Mouse (Mus musculus) megakaryocyte progenitor cell, adult 5-6 weeks (primary cell): ENCODE results near the gene Itgb6. TPM values are rescaled to one million over a fixed set of nuclear protein-coding genes. Genes with fewer than 3 reads are reported as not detected.

Source experiments
- ATAC-seq: replicated peaks from 2 replicates; pipeline ENCODE4 v1.8.0; 2016; ENCODE audit warnings: mild to moderate bottlenecking, moderate TSS enrichment, inconsistent platforms; ENCODE audit not compliant: poor library complexity
- total RNA-seq, 2 experiments: library from RNA; stranded (forward) in 1 of 2; stranded (reverse) in 1 of 2; fragments of 157-497, 149-512 nt in 1 of 2; fragments of 200-1000 nt in 1 of 2; gene quantifications; 2 replicates each; pipeline versions ENCODE4 v1.2.3 to v1.2.4; 2015 to 2017

The Itgb6 gene
- total RNA-seq (2015) (0.12 and 0.17 TPM in 2 replicates), total RNA-seq (2017) (not detected in 2 replicates)

- no peak for ATAC-seq
These were observed at the start of gene Itgb6 for GRCm38 (mm10) chr2:60722514-60722913. Itgb6 (minus strand) TSS chr2:60722643.

GRCm38 (mm10) chr2:60766420-60766819 is 44.0 kb upstream of the Itgb6 start:
- no peak for ATAC-seq

- no peak for ATAC-seq
These were observed 33.8 kb upstream of the Itgb6 start for GRCm38 (mm10) chr2:60756218-60756617.

GRCm38 (mm10) chr2:60755101-60755500 is 32.7 kb upstream of the Itgb6 start:
- ATAC-seq = no peak

- no peak for ATAC-seq
These were observed 28.8 kb upstream of the Itgb6 start for GRCm38 (mm10) chr2:60751274-60751673.

- ATAC-seq = no peak
These were observed 28.1 kb upstream of the Itgb6 start for GRCm38 (mm10) chr2:60750591-60750990.

- no peak for ATAC-seq
These were observed 26.1 kb upstream of the Itgb6 start for GRCm38 (mm10) chr2:60748585-60748984.

- ATAC-seq = no peak
These were observed 25.1 kb upstream of the Itgb6 start for GRCm38 (mm10) chr2:60747590-60747989.

GRCm38 (mm10) chr2:60744674-60745073 is 22.2 kb upstream of the Itgb6 start:
- no peak for ATAC-seq

GRCm38 (mm10) chr2:60739389-60740137 is 17.1 kb upstream of the Itgb6 start:
- ATAC-seq = peak; percentile 94

GRCm38 (mm10) chr2:60730929-60731328 is 8.5 kb upstream of the Itgb6 start:
- no peak; the same call in 1 of the 2 replicates for ATAC-seq

GRCm38 (mm10) chr2:60730024-60730423 is 7.6 kb upstream of the Itgb6 start:
- no peak for ATAC-seq

- ATAC-seq = no peak
These were observed 6.6 kb upstream of the Itgb6 start for GRCm38 (mm10) chr2:60728902-60729585.

- no peak for ATAC-seq
These were observed 2.2 kb upstream of the Itgb6 start for GRCm38 (mm10) chr2:60724660-60725059.

- ATAC-seq = no peak
These were observed 524 bp upstream of the Itgb6 start for GRCm38 (mm10) chr2:60722967-60723366.

GRCm38 (mm10) chr2:60720906-60721305 is 1.5 kb downstream of the Itgb6 start:
- ATAC-seq = peak; percentile 75

- no peak for ATAC-seq
These were observed 2.2 kb downstream of the Itgb6 start for GRCm38 (mm10) chr2:60720205-60720604.

- ATAC-seq = peak; percentile 35; the same call in 1 of the 2 replicates
These were observed 5.1 kb downstream of the Itgb6 start for GRCm38 (mm10) chr2:60717348-60717747.

- no peak for ATAC-seq
These were observed 5.9 kb downstream of the Itgb6 start for GRCm38 (mm10) chr2:60716549-60716948.

- ATAC-seq = no peak
These were observed 6.7 kb downstream of the Itgb6 start for GRCm38 (mm10) chr2:60715771-60716170.

- no peak for ATAC-seq
These were observed 7.4 kb downstream of the Itgb6 start for GRCm38 (mm10) chr2:60714971-60715502.

GRCm38 (mm10) chr2:60714475-60714874 is 8.0 kb downstream of the Itgb6 start:
- ATAC-seq = peak; percentile 50; the same call in 1 of the 2 replicates
